Mouse (Mus musculus) heart, embryonic 12.5 days (tissue): ENCODE data around the gene Olfr318. TPM values are rescaled to one million over a fixed set of nuclear protein-coding genes. Genes with fewer than 3 reads are reported as not detected.

Experiments used
- ATAC-seq: fragments of 200-750 bp; cut with Nextera tagmentation; 2 replicates; pipeline ENCODE4 v1.8.0; 2017; ENCODE audit warnings: moderate TSS enrichment, moderate library complexity; ENCODE audit not compliant: insufficient number of reproducible peaks, low FRiP score
- H3K27ac ChIP-seq: fragments of 300-500 bp; sonication (generic); 2 replicates; pipeline ENCODE4 v1.5.1; 2016; ENCODE audit warnings: mild to moderate bottlenecking, moderate library complexity; ENCODE audit not compliant: poor library complexity, severe bottlenecking
- H3K27me3 ChIP-seq: fragments of 300-500 bp; sonication (generic); replicated peaks from 2 replicates; pipeline ENCODE4 v1.6.1; 2016; ENCODE audit warnings: mild to moderate bottlenecking, moderate library complexity
- H3K36me3 ChIP-seq: fragments of 300-500 bp; sonication (generic); 2 replicates; pipeline ENCODE4 v1.6.1; 2016; ENCODE audit warnings: mild to moderate bottlenecking, moderate library complexity
- H3K4me1 ChIP-seq: fragments of 300-500 bp; sonication (generic); replicated peaks from 2 replicates; pipeline ENCODE4 v1.6.1; 2016; ENCODE audit warnings: mild to moderate bottlenecking
- H3K4me2 ChIP-seq: fragments of 300-500 bp; sonication (generic); 2 replicates; pipeline ENCODE4 v1.6.1; 2016; ENCODE audit warnings: mild to moderate bottlenecking, moderate library complexity
- H3K4me3 ChIP-seq: fragments of 300-500 bp; sonication (generic); 2 replicates; pipeline ENCODE4 v1.5.1; 2016; ENCODE audit warnings: mild to moderate bottlenecking
- H3K9ac ChIP-seq: fragments of 300-500 bp; sonication (generic); 2 replicates; pipeline ENCODE4 v1.6.1; 2016; ENCODE audit warnings: mild to moderate bottlenecking, moderate library complexity
- H3K9me3 ChIP-seq: fragments of 300-500 bp; sonication (generic); replicated peaks from 2 replicates; pipeline ENCODE4 v1.6.1; 2016; ENCODE audit warnings: mild to moderate bottlenecking, moderate library complexity
- WGBS: fragments of 180-500 bp; shearing (Covaris S2); methylation state at CpG from one replicate; pipeline ENCODE4 v1.1.7; 2016; 5-methylcytosine and 5-hydroxymethylcytosine counted together
- polyA plus RNA-seq: library from polyadenylated mRNA; unstranded; fragments of >200 nt; fragmentation: Nextera tagmentation; extraction: Ambion mirVana; gene quantifications from 2 replicates; pipeline ENCODE4 v1.2.1, GENCODE M21; 2016

Olfr318 gene
- polyA plus RNA-seq, 1 experiment from 2014 or later: not detected

- Histone ChIP-seq H3K9me3 (no peaks in the 10 kb centered on the region), H3K4me2 (no peak within 1 kb of the TSS), H3K4me1 (no peaks in the 10 kb centered on the region), H3K36me3 (no peaks in the 10 kb centered on the region), H3K27ac (no peak within 1 kb of the TSS), H3K4me3 (no peak within 1 kb of the TSS), H3K27me3 (no peaks in the 10 kb centered on the region), H3K9ac (no peak within 1 kb of the TSS)
- WGBS: 70% methylated on average over 1 of the region's 1 CpGs
- ATAC-seq: no peak
Observed at GRCm38 (mm10) chr11:58680799-58681198, 43.0 kb downstream of the Olfr318 start, which contains the start of gene Olfr320. Gene Olfr320 (plus strand): TSS chr11:58681099.

- no peak for ATAC-seq
- H3K27me3 ChIP-seq: no peaks in the 10 kb centered on the region
- H3K27ac ChIP-seq: no peak overlapping the region
- 51% methylated on average over 4 of the region's 4 CpGs for WGBS
- no peak overlapping the region for H3K4me3 ChIP-seq
- H3K9me3 ChIP-seq: no peaks in the 10 kb centered on the region
- no peaks in the 10 kb centered on the region for H3K36me3 ChIP-seq
- no peak overlapping the region for H3K4me2 ChIP-seq
- no peaks in the 10 kb centered on the region for H3K4me1 ChIP-seq
- H3K9ac ChIP-seq: no peak overlapping the region
Observed at GRCm38 (mm10) chr11:58671825-58672224, 52.0 kb downstream of the Olfr318 start.

DNA sequence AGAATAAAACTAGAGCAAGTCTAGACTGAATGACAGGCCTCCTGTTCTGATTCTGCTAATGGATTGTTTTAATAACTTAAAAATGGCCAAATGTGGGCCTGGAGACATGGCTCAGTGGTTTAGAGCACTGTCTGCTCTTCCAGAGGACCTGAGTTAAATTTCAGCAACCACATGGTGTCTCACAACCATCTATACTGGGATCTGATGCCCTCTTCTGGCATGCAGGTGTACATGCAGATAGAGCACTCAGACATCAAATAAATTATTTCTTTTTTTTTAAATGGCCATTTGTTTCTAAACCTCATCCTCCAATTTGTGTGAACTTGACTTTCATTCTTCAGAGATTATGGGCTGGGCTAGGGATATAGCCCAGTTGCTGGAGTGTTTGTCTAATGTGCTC, 54.6 kb downstream of the Olfr318 start:
- Histone ChIP-seq H3K27me3 (no peaks in the 10 kb centered on the region), H3K27ac (no peak overlapping the region), H3K36me3 (no peaks in the 10 kb centered on the region), H3K4me3 (no peak overlapping the region), H3K4me2 (no peak overlapping the region), H3K9ac (no peak overlapping the region), H3K9me3 (no peaks in the 10 kb centered on the region), H3K4me1 (no peaks in the 10 kb centered on the region)
- no peak for ATAC-seq

Other genes with a start within 250 kb of the Olfr318 start
- gene Olfr332, start 231.5 kb downstream of the Olfr318 start, polyA plus RNA-seq: not detected in 2 replicates
- not detected in 2 replicates for gene Olfr331, start 221.4 kb downstream of the Olfr318 start, polyA plus RNA-seq
- gene Olfr330, start 189.2 kb downstream of the Olfr318 start, polyA plus RNA-seq: not detected in 2 replicates
- not detected in 2 replicates for gene Olfr329-ps, start 177.6 kb downstream of the Olfr318 start, polyA plus RNA-seq
- not detected in 2 replicates for gene Olfr328, start 168.4 kb downstream of the Olfr318 start, polyA plus RNA-seq
- not detected in 2 replicates for gene Olfr224, start 153.5 kb downstream of the Olfr318 start, polyA plus RNA-seq
- not detected in 2 replicates for gene Olfr325, start 146.3 kb downstream of the Olfr318 start, polyA plus RNA-seq
- gene Olfr324, start 128.9 kb downstream of the Olfr318 start, polyA plus RNA-seq: not detected in 2 replicates
- gene 2210407C18Rik, start 107.9 kb downstream of the Olfr318 start, polyA plus RNA-seq: not detected in 2 replicates
- not detected in 2 replicates for gene Olfr323, start 93.5 kb downstream of the Olfr318 start, polyA plus RNA-seq
- 1.5 and 2.0 TPM in 2 replicates for gene Trim58, start 83.5 kb downstream of the Olfr318 start, polyA plus RNA-seq
- gene Olfr322, start 65.2 kb downstream of the Olfr318 start, polyA plus RNA-seq: not detected in 2 replicates
- gene Olfr320, start 42.9 kb downstream of the Olfr318 start, polyA plus RNA-seq: not detected in 2 replicates
- not detected in 2 replicates for gene Olfr319, start 24.9 kb downstream of the Olfr318 start, polyA plus RNA-seq
- not detected in 2 replicates for gene Olfr317, start 15.2 kb upstream of the Olfr318 start, polyA plus RNA-seq
- gene Olfr316, start 28.7 kb upstream of the Olfr318 start, polyA plus RNA-seq: not detected in 2 replicates
- gene Olfr315, start 49.2 kb upstream of the Olfr318 start, polyA plus RNA-seq: not detected in 2 replicates
- gene Olfr314, start 58.9 kb upstream of the Olfr318 start, polyA plus RNA-seq: 0.10 TPM in 1 of 2 replicates, not detected in the other
- gene Fam183b, start 77.9 kb upstream of the Olfr318 start, polyA plus RNA-seq: 0.65 and 1.1 TPM in 2 replicates
- 0.18 TPM in 1 of 2 replicates, not detected in the other for gene Olfr313, start 91.0 kb upstream of the Olfr318 start, polyA plus RNA-seq
- gene Olfr312, start 105.2 kb upstream of the Olfr318 start, polyA plus RNA-seq: 0.10 and 0.12 TPM in 2 replicates
- not detected in 2 replicates for gene Olfr311, start 115.2 kb upstream of the Olfr318 start, polyA plus RNA-seq
- 4.6 and 5.4 TPM in 2 replicates for gene Gm12258, start 123.1 kb upstream of the Olfr318 start, polyA plus RNA-seq
- 3.6 and 4.8 TPM in 2 replicates for gene 2810021J22Rik, start 143.2 kb upstream of the Olfr318 start, polyA plus RNA-seq
- gene Zfp39, start 180.2 kb upstream of the Olfr318 start, polyA plus RNA-seq: 4.4 and 5.1 TPM in 2 replicates
- 0.11 and 0.13 TPM in 2 replicates for gene Btnl10, start 193.9 kb upstream of the Olfr318 start, polyA plus RNA-seq
- 208 and 213 TPM in 2 replicates for gene Rnf187, start 214.9 kb upstream of the Olfr318 start, polyA plus RNA-seq
- 8.5 and 11.6 TPM in 2 replicates for gene Hist3h2ba, start 224.9 kb upstream of the Olfr318 start, polyA plus RNA-seq
- 26.5 and 28.4 TPM in 2 replicates for gene Hist3h2a, start 230.7 kb upstream of the Olfr318 start, polyA plus RNA-seq
- 1.1 and 1.5 TPM in 2 replicates for gene Trim17, start 230.7 kb upstream of the Olfr318 start, polyA plus RNA-seq